Mouse (Mus musculus): ENCODE measurements around the gene Eif2ak4. TPM values are rescaled to one million over a fixed set of nuclear protein-coding genes. Genes with fewer than 3 reads are reported as not detected.

Eif2ak4 gene
- total and polyA plus RNA-seq, 3 experiments: 12.4 to 38.2 (median 23.9) TPM

DNA sequence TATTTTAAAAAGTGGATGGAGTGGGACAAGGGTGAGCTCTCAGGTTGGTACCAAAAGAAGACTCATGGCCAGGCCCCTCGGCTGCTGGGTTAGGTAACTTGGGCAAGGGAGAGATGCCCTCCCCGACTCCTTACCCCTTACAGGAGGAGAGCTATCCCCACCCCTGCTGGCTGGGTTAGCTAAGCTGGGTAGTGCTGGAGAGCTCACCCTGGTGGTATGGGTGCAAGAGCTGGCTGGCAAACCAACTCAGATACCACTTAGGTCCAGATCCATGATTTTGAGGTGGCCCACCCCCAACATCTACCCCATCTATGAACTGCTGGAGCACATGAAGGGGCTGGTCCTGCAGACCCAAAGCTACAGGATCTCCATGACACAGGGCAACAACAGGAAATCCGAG, 136.4 kb downstream of the Eif2ak4 start:
- no peak for ATAC-seq (ENCODE audit: extremely low read depth, insufficient number of reproducible peaks, low FRiP score, poor library complexity, severe bottlenecking)
- no peak for TF ChIP-seq TAL1 (conservative IDR thresholded peaks at IDR 0.05; ENCODE audit: low read depth, low read length)
- TF ChIP-seq CTCF (IDR thresholded peaks at IDR 0.05; ENCODE audit: low read depth, low read length): no peak
- no peak for TF ChIP-seq POLR2AphosphoS5 (IDR thresholded peaks at IDR 0.05; ENCODE audit: insufficient replicate concordance, low read depth, low read length)
- no peak for TF ChIP-seq GATA2 (IDR thresholded peaks at IDR 0.05; ENCODE audit: borderline replicate concordance, low read depth, low read length)
- Histone ChIP-seq H3K4me3 (ENCODE audit: low read depth, low read length) (no peak overlapping the region), H3K4me1 (ENCODE audit: insufficient read depth, low read depth, low read length) (no peaks in the 10 kb centered on the region), H3K9me3 (replicated peaks) (no peaks in the 10 kb centered on the region), H3K27me3 (ENCODE audit: insufficient read depth, low read length) (peaks cover 31% of the 10 kb centered on the region), H3K36me3 (replicated peaks) (no peaks in the 10 kb centered on the region)
- no peak for DNase-seq (ENCODE audit: low spot score)

Other genes with a start within 250 kb of the Eif2ak4 start
- gene Fsip1, start 131.7 kb upstream of the Eif2ak4 start, total RNA-seq (2014; fragmentation: Nextera tagmentation): not detected in 2 replicates
- 0.27 TPM in 1 of 2 replicates, not detected in the other for gene Fsip1, start 131.7 kb upstream of the Eif2ak4 start, total RNA-seq (2017)
- not detected in 2 replicates for gene Fsip1, start 131.7 kb upstream of the Eif2ak4 start, polyA plus RNA-seq (2012)
- gene Gpr176, start 15.2 kb upstream of the Eif2ak4 start, total RNA-seq (2014; fragmentation: Nextera tagmentation): not detected in 2 replicates
- 0.06 and 0.16 TPM in 2 replicates for gene Gpr176, start 15.2 kb upstream of the Eif2ak4 start, total RNA-seq (2017)
- gene Gpr176, start 15.2 kb upstream of the Eif2ak4 start, polyA plus RNA-seq (2012): not detected in 2 replicates
- 107 and 121 TPM in 2 replicates for gene Srp14, start 91.1 kb downstream of the Eif2ak4 start, total RNA-seq (2014; fragmentation: Nextera tagmentation)
- 303 and 317 TPM in 2 replicates for gene Srp14, start 91.1 kb downstream of the Eif2ak4 start, total RNA-seq (2017)
- 69.1 and 110 TPM in 2 replicates for gene Srp14, start 91.1 kb downstream of the Eif2ak4 start, polyA plus RNA-seq (2012)
- gene Bmf, start 161.1 kb downstream of the Eif2ak4 start, total RNA-seq (2014; fragmentation: Nextera tagmentation): not detected in 2 replicates
- 0.16 TPM in 1 of 2 replicates, not detected in the other for gene Bmf, start 161.1 kb downstream of the Eif2ak4 start, total RNA-seq (2017)
- gene Bmf, start 161.1 kb downstream of the Eif2ak4 start, polyA plus RNA-seq (2012): 0.17 TPM in 1 of 2 replicates, not detected in the other
- gene Bub1b, start 209.6 kb downstream of the Eif2ak4 start, total RNA-seq (2014; fragmentation: Nextera tagmentation): 69.8 and 75.1 TPM in 2 replicates
- gene Bub1b, start 209.6 kb downstream of the Eif2ak4 start, total RNA-seq (2017): 110 and 126 TPM in 2 replicates
- gene Bub1b, start 209.6 kb downstream of the Eif2ak4 start, polyA plus RNA-seq (2012): 21.1 and 26.3 TPM in 2 replicates

Data from G1E (cell line).